Mouse (Mus musculus): ENCODE data around the gene Faf1. TPM values are rescaled to one million over a fixed set of nuclear protein-coding genes. Genes with fewer than 3 reads are reported as not detected.

The Faf1 gene
- 53.7 TPM for polyA plus RNA-seq (2014; fragmentation: Illumina TruSeq; extraction: RNeasy Lipid Tissue Mini Kit (QIAGEN cat#74804); ENCODE audit: low read depth, low replicate concordance)

DNA sequence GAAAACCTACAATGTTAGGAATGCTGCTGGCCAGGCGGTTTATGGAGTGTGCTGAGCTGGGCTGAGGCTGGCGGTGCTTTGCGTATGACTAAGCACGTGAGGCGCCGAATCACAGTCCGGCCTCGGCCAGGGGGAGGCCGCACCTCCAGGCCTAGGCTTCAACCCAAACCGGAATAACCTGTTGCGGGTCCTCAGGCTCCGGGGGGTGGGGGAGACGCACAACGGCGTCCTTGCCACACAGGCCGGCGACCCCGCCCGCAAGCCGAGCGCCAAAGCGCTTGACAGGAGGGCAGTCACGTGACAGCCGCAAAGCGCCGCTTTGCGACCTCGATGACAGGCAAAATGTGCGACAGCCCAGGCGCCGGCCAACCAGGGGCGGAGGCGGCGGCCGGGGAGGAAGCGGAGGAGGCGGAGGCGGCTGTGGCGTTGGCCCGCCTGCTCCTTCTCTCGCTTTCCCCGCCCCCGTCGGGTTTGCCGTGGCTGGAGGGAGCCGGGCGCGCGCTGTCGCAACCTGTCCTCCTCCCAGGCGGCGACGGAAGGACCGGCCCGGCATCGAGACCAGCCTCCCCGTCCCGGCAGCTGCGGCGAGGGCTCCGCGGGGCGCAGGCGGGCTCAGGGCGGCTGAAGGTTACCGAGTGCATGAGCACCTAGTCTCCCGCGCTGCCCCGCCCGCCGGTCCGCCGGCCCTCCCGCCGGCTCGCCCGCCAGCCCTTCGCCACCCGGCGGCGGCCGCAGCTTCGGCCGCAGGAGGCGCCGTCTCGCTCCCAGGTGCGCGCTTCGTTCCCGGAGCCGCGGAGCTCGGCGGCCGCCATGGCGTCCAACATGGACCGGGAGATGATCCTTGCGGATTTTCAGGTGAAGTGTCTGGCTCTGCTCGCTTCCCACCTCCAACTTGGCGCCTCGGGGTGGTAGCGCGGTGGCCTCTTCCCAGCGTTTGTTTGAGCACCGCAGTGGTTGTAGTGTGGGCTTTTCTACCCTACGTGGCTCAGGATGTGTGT, at the start of gene Faf1:
Faf1 (plus strand) TSS at position 371 of the 998 bp plus-strand sequence.

DNA sequence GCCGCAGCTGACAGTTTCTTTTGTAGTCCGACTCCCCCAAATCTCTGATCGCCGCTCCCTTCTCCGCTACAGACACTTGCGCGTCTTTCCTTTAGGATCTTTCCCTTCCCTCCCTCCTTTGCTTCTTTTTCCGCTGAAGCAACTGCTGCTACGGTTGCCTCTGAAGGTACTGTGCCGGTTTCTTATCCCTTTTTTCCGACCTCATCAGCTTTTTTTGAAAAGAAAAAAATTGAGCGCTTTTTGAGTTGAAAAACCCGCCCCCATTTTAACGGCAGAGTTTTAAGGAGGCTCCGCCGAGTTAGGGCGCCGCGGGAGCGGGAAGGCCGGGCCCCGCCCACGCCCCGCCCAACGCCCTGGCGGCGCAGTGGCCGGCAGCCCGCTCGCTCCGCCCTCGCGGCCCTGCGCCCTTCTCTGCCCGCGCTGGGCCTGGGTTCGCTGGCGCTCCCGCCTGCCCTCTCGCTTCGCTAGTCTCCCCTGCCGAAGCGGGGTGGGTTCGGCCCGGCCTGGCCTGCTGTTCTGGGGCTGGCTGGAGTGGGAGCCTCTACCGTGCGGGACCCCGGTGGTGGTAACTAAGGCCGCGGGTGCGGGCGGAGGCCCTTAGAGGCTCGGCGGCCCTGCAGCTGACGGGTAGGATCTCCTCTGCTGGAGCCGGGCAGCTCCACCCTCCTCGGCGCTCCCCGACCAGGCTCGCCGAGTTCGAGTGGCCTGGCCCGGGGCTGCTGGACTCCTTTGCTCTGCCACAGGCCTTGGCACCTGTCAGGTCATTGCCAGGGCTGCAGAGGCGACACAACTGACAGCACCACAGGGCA, 9.7 kb upstream of the Faf1 start, which contains the start of gene Cdkn2c:
Cdkn2c (minus strand) TSS at position 729 of the 809 bp plus-strand sequence.

DNA sequence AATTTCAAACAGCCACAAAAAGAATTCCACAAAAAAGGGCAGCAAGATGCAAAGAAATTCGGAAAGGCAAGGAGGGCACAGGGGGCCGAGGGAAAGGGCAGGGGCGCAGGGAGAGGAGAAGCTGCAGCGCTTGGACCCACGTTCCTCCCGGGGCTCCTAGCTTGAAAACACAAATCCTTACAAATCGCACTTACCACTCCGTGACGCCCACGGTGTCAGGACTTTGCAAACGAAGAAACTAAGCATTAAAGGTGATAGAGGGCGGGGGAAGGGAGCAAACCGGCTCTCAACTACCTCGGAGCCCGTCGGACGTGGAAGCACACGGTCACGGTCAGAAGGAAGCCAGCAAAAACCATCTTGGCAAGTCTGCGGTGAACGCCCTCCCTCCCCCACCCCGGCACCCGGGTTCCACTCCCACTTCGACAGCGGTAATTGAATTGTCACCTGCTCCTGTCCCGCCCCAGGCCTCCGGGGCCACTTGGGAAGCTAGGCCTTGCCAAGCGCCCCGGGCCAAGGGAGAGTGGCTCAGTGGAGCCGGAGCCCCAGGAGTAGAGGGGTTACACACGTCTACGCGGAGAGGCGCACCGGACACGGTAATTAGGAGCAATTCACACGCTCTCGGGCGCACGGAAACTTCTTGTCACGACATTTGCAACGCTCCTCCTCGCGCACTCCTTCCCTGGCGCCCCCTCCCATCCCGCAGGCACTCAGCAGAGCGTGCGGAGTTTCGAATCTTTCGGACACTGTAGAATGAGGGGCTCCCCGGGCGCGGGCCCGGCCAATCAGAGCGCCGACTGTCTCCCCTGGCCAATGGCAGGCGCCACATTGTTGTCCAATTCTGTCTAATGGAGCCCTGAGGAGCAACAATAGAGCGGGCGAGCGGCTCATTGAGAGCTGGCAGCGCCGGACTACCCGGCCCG, 301.0 kb downstream of the Faf1 start, which contains the start of gene Dmrta2:
Dmrta2 (plus strand) TSS at position 906 of the 920 bp plus-strand sequence.

Other genes starting within 250 kb of the Faf1 start
- gene Rnf11, start 191.9 kb upstream of the Faf1 start, polyA plus RNA-seq (2014; fragmentation: Illumina TruSeq; extraction: RNeasy Lipid Tissue Mini Kit (QIAGEN cat#74804); ENCODE audit: low read depth, low replicate concordance): 199 TPM
- gene 4930522H14Rik, start 145.3 kb upstream of the Faf1 start, polyA plus RNA-seq (2014; fragmentation: Illumina TruSeq; extraction: RNeasy Lipid Tissue Mini Kit (QIAGEN cat#74804); ENCODE audit: low read depth, low replicate concordance): not detected
- gene Cdkn2c, start 9.4 kb upstream of the Faf1 start, polyA plus RNA-seq (2014; fragmentation: Illumina TruSeq; extraction: RNeasy Lipid Tissue Mini Kit (QIAGEN cat#74804); ENCODE audit: low read depth, low replicate concordance): 5.9 TPM

Measured in liver, adult 10 weeks (tissue).